Mouse (Mus musculus): ENCODE results near the gene Syne1. TPM values are rescaled to one million over a fixed set of nuclear protein-coding genes. Genes with fewer than 3 reads are reported as not detected.

Gene Syne1
- polyA plus RNA-seq, 1 experiment from 2014 or later = 2.5 TPM

GRCm38 (mm10) chr10:5012004-5012403 lies 539.3 kb downstream of the Syne1 start:
- Histone ChIP-seq H3K27me3 (no peaks in the 10 kb centered on the region), H3K36me3 (no peaks in the 10 kb centered on the region), H3K4me3 (replicated peaks) (no peak overlapping the region), H3K27ac (no peak overlapping the region), H3K9me3 (replicated peaks) (no peaks in the 10 kb centered on the region), H3K4me2 (no peak overlapping the region), H3K4me1 (replicated peaks) (no peaks in the 10 kb centered on the region), H3K9ac (no peak overlapping the region)
- ATAC-seq (ENCODE audit: low read depth) (no peak), DNase-seq (no peak)

GRCm38 (mm10) chr10:5008795-5009366 lies 542.4 kb downstream of the Syne1 start:
- no peak overlapping the region for H3K4me3 ChIP-seq (replicated peaks)
- H3K4me1 ChIP-seq (replicated peaks) = no peaks in the 10 kb centered on the region
- no peak overlapping the region for H3K4me2 ChIP-seq
- no peak overlapping the region for H3K9ac ChIP-seq
- DNase-seq (no peak), ATAC-seq (ENCODE audit: low read depth) (no peak)
- no peaks in the 10 kb centered on the region for H3K36me3 ChIP-seq
- 62% methylated on average over 8 of the region's 8 CpGs for whole genome bisulfite sequencing (ENCODE audit: insufficient replicate concordance)
- H3K27me3 ChIP-seq = no peaks in the 10 kb centered on the region
- no peak overlapping the region for H3K27ac ChIP-seq
- H3K9me3 ChIP-seq (replicated peaks) = no peaks in the 10 kb centered on the region

DNA sequence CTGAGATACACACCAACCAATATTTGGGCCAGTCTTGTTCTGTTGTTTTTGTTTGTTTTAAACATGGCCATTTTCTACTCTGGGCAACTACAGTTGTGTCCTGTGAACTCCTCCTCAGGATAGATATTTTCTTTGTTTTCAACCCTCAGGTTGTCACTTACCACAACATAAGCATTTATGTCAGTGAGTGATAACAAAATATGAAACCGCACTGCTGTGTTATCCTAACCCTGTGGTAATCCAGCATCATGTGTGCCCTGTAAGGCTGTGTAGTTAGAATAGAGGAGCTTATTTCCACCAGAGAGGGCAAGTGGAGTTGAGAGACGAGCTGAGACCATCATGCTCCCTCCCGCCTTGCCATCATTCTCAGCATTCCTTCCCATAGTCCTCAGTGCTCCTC lies 554.7 kb downstream of the Syne1 start:
- no peak overlapping the region for H3K9ac ChIP-seq
- DNase-seq (no peak), ATAC-seq (ENCODE audit: low read depth) (no peak)
- H3K4me3 ChIP-seq (replicated peaks) = no peak overlapping the region
- H3K27ac ChIP-seq = no peak overlapping the region
- no peaks in the 10 kb centered on the region for H3K9me3 ChIP-seq (replicated peaks)
- no peaks in the 10 kb centered on the region for H3K36me3 ChIP-seq
- 62% methylated on average over 3 of the region's 3 CpGs for WGBS (ENCODE audit: insufficient replicate concordance)
- no peak overlapping the region for H3K4me2 ChIP-seq
- H3K4me1 ChIP-seq (replicated peaks) = no peaks in the 10 kb centered on the region
- H3K27me3 ChIP-seq = no peaks in the 10 kb centered on the region

DNA sequence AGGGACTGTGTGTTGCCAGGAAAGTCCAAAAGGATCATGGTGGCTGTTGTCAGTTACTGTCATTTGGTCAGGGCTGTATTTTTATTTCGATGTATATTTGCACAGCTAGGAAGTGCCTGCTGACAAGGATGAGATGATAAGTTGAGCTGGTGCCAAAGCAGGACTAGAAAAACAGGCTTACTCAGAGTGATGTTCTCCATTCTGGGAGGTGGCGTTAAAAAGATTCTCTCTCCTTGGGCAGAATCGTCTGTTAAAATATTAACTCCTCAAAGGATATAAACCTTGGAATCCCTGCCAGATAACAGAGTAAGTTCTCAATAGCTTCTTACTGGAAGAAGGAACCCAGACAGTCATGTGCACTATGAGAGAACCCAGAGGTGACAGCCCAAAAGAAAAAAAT lies 557.5 kb downstream of the Syne1 start:
- 73% methylated on average over 3 of the region's 3 CpGs for WGBS (ENCODE audit: insufficient replicate concordance)

GRCm38 (mm10) chr10:4983919-4984318 lies 567.4 kb downstream of the Syne1 start:
- Histone ChIP-seq H3K4me1 (replicated peaks) (no peaks in the 10 kb centered on the region), H3K9me3 (replicated peaks) (no peaks in the 10 kb centered on the region), H3K36me3 (no peaks in the 10 kb centered on the region), H3K9ac (no peak overlapping the region), H3K4me2 (no peak overlapping the region), H3K27ac (no peak overlapping the region), H3K27me3 (no peaks in the 10 kb centered on the region), H3K4me3 (replicated peaks) (no peak overlapping the region)
- DNase-seq (no peak), ATAC-seq (ENCODE audit: low read depth) (no peak)
- WGBS (ENCODE audit: insufficient replicate concordance) = 46% methylated on average over 2 of the region's 2 CpGs

More for the DNA sequence above, 557.5 kb downstream of the Syne1 start:
- Histone ChIP-seq H3K4me2 (no peak overlapping the region), H3K9ac (no peak overlapping the region), H3K36me3 (no peaks in the 10 kb centered on the region), H3K4me1 (replicated peaks) (no peaks in the 10 kb centered on the region), H3K27me3 (no peaks in the 10 kb centered on the region), H3K4me3 (replicated peaks) (no peak overlapping the region), H3K27ac (no peak overlapping the region), H3K9me3 (replicated peaks) (no peaks in the 10 kb centered on the region)
- no peak for DNase-seq
- no peak for ATAC-seq (ENCODE audit: low read depth)

DNA sequence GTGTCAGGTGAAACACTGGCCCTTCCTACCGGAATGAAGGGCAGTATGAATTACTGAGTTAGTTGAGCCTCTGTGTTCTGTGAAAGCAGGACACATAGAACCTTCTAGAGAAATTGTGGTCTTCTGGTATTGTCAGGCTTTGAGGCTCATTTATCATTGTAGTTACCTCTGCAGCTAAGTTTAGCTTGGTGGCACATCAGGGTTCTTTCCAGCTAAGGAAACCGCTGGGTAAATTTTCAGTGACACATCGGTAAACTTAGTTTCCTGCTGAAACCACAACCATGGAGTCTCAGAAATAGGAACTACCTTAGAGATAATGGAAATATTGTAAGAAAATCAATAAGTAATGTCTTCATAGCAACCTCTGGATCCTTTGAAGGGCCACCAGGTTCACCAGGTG lies 573.9 kb downstream of the Syne1 start:
- 27% methylated on average over 3 of the region's 3 CpGs for WGBS (ENCODE audit: insufficient replicate concordance)

DNA sequence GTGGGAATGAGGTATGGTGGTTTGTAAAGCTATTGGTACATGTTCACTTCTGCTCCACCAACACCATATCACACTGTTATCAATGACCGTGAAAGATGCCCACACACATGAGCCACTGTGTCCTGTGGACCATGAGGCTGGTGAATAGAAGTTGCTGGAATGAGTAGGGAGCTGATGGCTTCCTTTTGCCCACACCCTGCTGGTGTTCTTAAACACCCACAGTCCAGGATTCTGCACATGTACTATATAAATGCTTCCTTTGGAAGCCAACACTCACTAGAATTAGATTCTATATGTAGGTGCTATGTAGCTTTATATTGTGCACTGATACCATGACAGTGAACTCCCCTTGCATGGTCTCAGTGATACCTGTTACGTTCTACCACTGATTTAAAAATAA lies 574.7 kb downstream of the Syne1 start:
- Histone ChIP-seq H3K4me1 (replicated peaks) (no peaks in the 10 kb centered on the region), H3K27ac (no peak overlapping the region), H3K36me3 (no peaks in the 10 kb centered on the region), H3K4me3 (replicated peaks) (no peak overlapping the region), H3K27me3 (no peaks in the 10 kb centered on the region), H3K9ac (no peak overlapping the region), H3K9me3 (replicated peaks) (no peaks in the 10 kb centered on the region), H3K4me2 (no peak overlapping the region)
- ATAC-seq (ENCODE audit: low read depth) = no peak
- 58% methylated on average over 2 of the region's 2 CpGs for WGBS (ENCODE audit: insufficient replicate concordance)
- DNase-seq = no peak

More for the DNA sequence above, 573.9 kb downstream of the Syne1 start:
- no peaks in the 10 kb centered on the region for H3K27me3 ChIP-seq
- ATAC-seq (ENCODE audit: low read depth) (no peak), DNase-seq (no peak)
- H3K4me1 ChIP-seq (replicated peaks) = no peaks in the 10 kb centered on the region
- H3K27ac ChIP-seq = no peak overlapping the region
- H3K9me3 ChIP-seq (replicated peaks) = no peaks in the 10 kb centered on the region
- H3K36me3 ChIP-seq = no peaks in the 10 kb centered on the region
- no peak overlapping the region for H3K9ac ChIP-seq
- H3K4me2 ChIP-seq = no peak overlapping the region
- H3K4me3 ChIP-seq (replicated peaks) = no peak overlapping the region

- DNase-seq (no peak), ATAC-seq (ENCODE audit: low read depth) (no peak)
- Histone ChIP-seq H3K4me1 (replicated peaks) (no peaks in the 10 kb centered on the region), H3K4me3 (replicated peaks) (no peak overlapping the region), H3K36me3 (no peaks in the 10 kb centered on the region), H3K9me3 (replicated peaks) (no peaks in the 10 kb centered on the region), H3K27me3 (no peaks in the 10 kb centered on the region), H3K27ac (no peak overlapping the region), H3K4me2 (no peak overlapping the region), H3K9ac (no peak overlapping the region)
- WGBS (ENCODE audit: insufficient replicate concordance) = 69% methylated on average over 4 of the region's 4 CpGs
These were observed 577.0 kb downstream of the Syne1 start for GRCm38 (mm10) chr10:4974246-4974645.

DNA sequence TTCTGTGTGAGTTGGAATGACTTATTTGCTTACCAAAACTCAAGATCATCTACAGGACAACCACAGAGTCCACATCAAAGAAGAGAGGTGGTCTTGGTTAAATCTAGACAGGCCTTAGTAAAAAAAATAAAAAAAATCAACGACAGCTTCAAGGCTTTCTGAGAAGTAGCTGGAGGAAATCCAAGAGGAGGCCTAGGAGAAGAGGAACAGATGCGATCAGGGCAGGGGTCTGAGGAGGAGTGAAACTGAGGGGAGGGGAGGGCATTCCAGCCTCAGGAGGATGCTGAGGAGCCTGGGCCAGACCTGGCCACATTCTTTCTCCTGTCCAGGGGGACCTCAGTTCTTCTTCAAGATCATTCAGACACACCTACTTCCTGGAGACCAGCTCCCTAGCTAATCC lies 579.3 kb downstream of the Syne1 start:
- no peak overlapping the region for H3K9ac ChIP-seq
- no peaks in the 10 kb centered on the region for H3K36me3 ChIP-seq
- H3K4me1 ChIP-seq (replicated peaks) = no peaks in the 10 kb centered on the region
- H3K4me2 ChIP-seq = no peak overlapping the region
- WGBS (ENCODE audit: insufficient replicate concordance) = 29% methylated on average over 2 of the region's 2 CpGs
- H3K9me3 ChIP-seq (replicated peaks) = no peaks in the 10 kb centered on the region
- ATAC-seq (ENCODE audit: low read depth) (no peak), DNase-seq (no peak)
- no peaks in the 10 kb centered on the region for H3K27me3 ChIP-seq
- H3K4me3 ChIP-seq (replicated peaks) = no peak overlapping the region
- H3K27ac ChIP-seq = no peak overlapping the region

GRCm38 (mm10) chr10:4971586-4971985 lies 579.7 kb downstream of the Syne1 start:
- H3K4me1 ChIP-seq (replicated peaks) = no peaks in the 10 kb centered on the region
- H3K4me2 ChIP-seq = no peak overlapping the region
- no peak for ATAC-seq (ENCODE audit: low read depth)
- H3K9ac ChIP-seq = no peak overlapping the region
- H3K4me3 ChIP-seq (replicated peaks) = no peak overlapping the region
- H3K9me3 ChIP-seq (replicated peaks) = no peaks in the 10 kb centered on the region
- no peak overlapping the region for H3K27ac ChIP-seq
- DNase-seq = no peak
- H3K27me3 ChIP-seq = no peaks in the 10 kb centered on the region
- no peaks in the 10 kb centered on the region for H3K36me3 ChIP-seq

DNA sequence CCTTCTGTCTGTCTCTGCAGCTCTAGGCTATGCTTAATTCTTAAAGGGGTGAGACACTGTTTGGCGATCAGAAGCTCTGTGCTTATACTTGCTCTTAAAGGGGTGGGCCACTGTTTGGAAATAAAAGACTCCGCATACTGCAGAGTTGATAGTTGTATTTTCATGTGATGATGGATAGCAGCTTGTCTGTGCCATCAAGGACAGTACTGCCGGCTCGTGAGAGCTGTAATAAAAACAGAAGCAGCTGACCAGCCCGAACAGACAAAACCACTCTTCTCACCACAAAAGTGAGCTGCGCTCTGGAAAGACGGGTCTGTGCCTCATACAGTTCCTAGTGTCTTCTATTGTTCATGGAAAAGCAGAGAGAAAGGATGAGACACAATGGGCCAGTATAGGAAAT lies 580.1 kb downstream of the Syne1 start:
- Histone ChIP-seq H3K27ac (no peak overlapping the region), H3K27me3 (no peaks in the 10 kb centered on the region), H3K4me3 (replicated peaks) (no peak overlapping the region), H3K9ac (no peak overlapping the region), H3K4me2 (no peak overlapping the region), H3K4me1 (replicated peaks) (no peaks in the 10 kb centered on the region), H3K9me3 (replicated peaks) (no peaks in the 10 kb centered on the region), H3K36me3 (no peaks in the 10 kb centered on the region)
- DNase-seq = no peak
- WGBS (ENCODE audit: insufficient replicate concordance) = 48% methylated on average over 7 of the region's 7 CpGs
- ATAC-seq (ENCODE audit: low read depth) = no peak
